Mouse (Mus musculus): ENCODE measurements at regions not wholly inside any gene's neighbourhood (a gene's known extent, or its start where the extent isn't known, plus 50 kb on each side); places are given as distances from the start of the nearest gene placed in this dataset.

DNA sequence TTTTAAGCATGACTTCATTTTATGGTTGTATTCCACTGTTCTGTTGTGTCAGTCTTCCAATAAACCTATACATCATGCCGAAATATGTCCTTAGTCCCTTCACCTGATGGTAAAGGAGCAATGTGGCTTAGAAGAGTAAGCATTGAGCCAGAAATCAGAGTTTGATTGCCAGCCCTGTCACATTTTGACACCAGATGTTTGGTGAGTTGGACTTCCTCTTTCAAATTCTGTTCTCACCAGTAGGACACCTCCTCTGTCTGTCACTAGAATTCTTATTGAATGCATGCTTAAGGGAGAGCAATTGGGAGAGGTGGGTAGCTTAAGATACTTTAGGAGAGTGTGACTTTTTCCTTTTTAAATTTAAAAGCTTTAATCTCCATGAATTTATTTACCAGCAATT, 779.1 kb upstream of the Gm8797 start:
- in situ Hi-C loops (cut with MboI, MseI), result no loop called here

DNA sequence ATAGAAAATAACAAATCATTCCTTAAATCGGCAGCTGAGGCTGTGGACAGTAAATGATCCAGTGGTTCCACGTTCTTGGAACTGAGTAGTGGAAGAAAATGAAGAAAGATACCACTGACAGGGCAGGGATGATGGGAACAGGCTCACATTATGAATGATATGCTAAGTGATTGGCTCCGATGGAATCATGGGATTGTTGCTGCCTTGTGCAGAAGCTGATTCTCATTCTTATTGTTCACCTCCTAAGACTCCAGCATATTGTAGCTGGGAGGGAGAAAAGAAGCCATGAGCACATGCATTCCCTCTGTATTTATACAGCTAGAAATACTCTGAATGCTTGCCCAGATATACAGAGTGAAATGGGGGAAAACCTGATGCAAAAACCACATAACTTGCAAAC, 777.3 kb upstream of the Gm8797 start:
- in situ Hi-C loops (cut with MboI, MseI), result no loop called here

DNA sequence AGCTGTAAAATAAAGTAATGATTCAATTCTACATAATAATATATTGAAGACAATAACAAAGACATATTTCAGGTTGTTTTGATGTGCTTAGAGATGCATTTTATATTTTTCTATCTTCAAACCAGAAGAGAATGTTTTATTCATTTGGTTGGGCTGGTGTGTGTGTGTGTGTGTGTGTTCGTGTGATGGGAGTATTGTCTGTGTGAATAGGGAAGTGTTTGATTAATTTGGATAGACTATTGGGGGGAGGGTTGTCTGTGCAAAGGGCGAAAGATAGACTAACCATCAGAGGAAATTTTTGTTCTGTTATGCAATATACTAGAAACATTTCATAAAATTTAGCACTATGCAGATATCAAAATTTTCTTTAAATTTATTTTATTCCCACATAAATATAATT, 776.8 kb upstream of the Gm8797 start:
- in situ Hi-C loops (cut with MboI, MseI), result no loop called here

DNA sequence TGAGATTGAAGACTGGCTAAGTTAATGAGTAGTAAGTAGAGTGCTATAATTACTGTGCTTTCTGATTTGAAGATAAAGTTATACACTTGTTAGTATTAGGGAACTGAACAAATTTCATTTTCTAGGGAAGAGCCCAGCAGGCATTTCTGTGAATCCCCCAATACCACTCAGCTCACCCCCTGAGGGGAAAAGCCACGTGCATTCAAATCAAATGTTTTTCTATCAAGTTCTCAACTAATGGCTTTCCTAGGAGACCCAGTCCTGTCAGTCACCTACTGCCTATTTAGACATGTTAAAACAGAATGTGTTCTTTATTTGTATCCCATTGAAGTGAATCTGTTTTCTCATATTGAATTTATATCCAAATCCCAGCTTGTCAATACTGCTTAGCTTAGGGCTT, 775.9 kb upstream of the Gm8797 start:
- in situ Hi-C loops (cut with MboI, MseI), result no loop called here

DNA sequence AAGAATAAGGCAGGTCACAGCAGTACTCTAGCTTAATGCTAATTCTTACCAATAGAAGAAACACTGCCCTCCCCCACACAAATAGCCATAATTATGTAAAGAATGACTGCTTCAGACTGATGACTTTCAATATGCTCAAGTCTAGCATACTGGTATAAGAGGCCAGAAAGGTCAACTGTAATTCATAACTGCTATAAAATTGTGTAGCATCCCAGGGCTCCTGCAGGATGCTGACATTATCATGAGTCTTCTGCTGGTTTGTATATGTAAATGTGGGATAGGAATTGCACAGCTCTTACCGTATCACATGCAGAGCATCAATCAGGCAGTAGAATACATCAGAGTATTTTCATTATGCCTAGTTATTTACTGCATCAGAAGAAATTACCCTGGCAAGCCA, 774.3 kb upstream of the Gm8797 start:
- in situ Hi-C loops (cut with MboI, MseI), result no loop called here

DNA sequence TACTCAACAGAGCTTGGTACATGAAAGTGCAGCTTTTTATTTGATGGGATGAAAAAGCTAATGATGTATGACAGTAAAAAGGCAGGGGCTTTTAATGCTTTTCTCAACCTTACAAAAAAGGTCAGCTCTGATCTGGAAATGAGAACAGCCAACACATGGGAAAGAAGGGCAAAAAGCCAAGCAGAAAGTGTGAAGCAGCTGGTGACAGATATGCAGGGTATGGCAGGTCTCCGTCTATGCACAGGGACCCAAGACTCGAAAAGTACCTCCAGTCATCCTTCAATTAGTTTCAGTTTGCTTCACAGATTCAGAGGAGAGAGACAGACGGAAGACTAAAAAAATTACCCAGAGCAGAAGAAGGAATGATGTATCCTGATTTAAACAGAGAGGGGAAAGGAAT, 732.9 kb upstream of the Gm8797 start:
- in situ Hi-C loops (cut with MboI, MseI), result no loop called here
